Mouse (Mus musculus) C2C12 (cell line): ENCODE data around the gene Espn. TPM values are rescaled to one million over a fixed set of nuclear protein-coding genes. Genes with fewer than 3 reads are reported as not detected.

Experiments
- H3K27me3 ChIP-seq: one replicate; pipeline ENCODE4 v1.6.1; 2011; ENCODE audit not compliant: control insufficient read depth, insufficient read depth, insufficient read length
- H3K36me3 ChIP-seq: one replicate; pipeline ENCODE4 v1.6.1; 2011; ENCODE audit not compliant: control insufficient read depth, insufficient read depth
- H3K4me3 ChIP-seq: one replicate; pipeline ENCODE4 v1.5.1; 2011; ENCODE audit warnings: mild to moderate bottlenecking, control low read depth; ENCODE audit not compliant: poor library complexity, insufficient read depth, severe bottlenecking
- H3K79me2 ChIP-seq: one replicate; pipeline ENCODE4 v1.6.1; 2011; ENCODE audit not compliant: control insufficient read depth, insufficient read depth
- H3K79me3 ChIP-seq: one replicate; pipeline ENCODE4 v1.6.1; 2011; ENCODE audit warnings: low read depth, control low read depth
- H3ac ChIP-seq: one replicate; pipeline ENCODE3; 2011; ENCODE audit warnings: low read depth; ENCODE audit not compliant: control insufficient read depth, insufficient read length
- CEBPB ChIP-seq: IDR thresholded peaks from one replicate; pipeline ENCODE4 v1.6.1; 2011; ENCODE audit warnings: low read depth, mild to moderate bottlenecking, control low read depth, moderate library complexity
- CTCF ChIP-seq: IDR thresholded peaks from one replicate; pipeline ENCODE4 v1.5.1; 2011; ENCODE audit not compliant: control insufficient read depth, insufficient read depth, insufficient read length
- FOSL1 ChIP-seq: IDR thresholded peaks from one replicate; pipeline ENCODE4 v1.8.0; 2011; ENCODE audit warnings: mild to moderate bottlenecking, low read length; ENCODE audit not compliant: poor library complexity, insufficient read depth, severe bottlenecking
- MAX ChIP-seq: IDR thresholded peaks from one replicate; pipeline ENCODE4 v1.6.1; 2011; ENCODE audit warnings: mild to moderate bottlenecking, control low read depth
- MYOD1 ChIP-seq: IDR thresholded peaks from one replicate; pipeline ENCODE4 v1.6.1; 2011; ENCODE audit warnings: low read depth; ENCODE audit not compliant: control insufficient read depth, insufficient read length
- MYOG ChIP-seq: IDR thresholded peaks from one replicate; pipeline ENCODE4 v1.6.1; 2011; ENCODE audit not compliant: control insufficient read depth, insufficient read length; ENCODE audit errors: extremely low read depth
- USF1 ChIP-seq: IDR thresholded peaks from one replicate; pipeline ENCODE4 v1.6.1; 2011; ENCODE audit warnings: low read depth, mild to moderate bottlenecking, control low read depth, moderate library complexity
- polyA plus RNA-seq: library from polyadenylated mRNA; unstranded; fragments of >200 nt; fragmentation: generic; extraction: Trizol; gene quantifications from one replicate; pipeline ENCODE4 v1.2.1, GENCODE M21; 2012; ENCODE audit warnings: missing spikeins

Gene Espn
- polyA plus RNA-seq, 1 experiment = 0.97 TPM

GRCm38 (mm10) chr4:152096927-152097326 is 55.2 kb downstream of the Espn start:
- H3K27me3 ChIP-seq = no peaks in the 10 kb centered on the region
- H3ac ChIP-seq = no peak overlapping the region
- H3K4me3 ChIP-seq = no peak overlapping the region
- H3K36me3 ChIP-seq = no peaks in the 10 kb centered on the region
- H3K79me2 ChIP-seq = peaks cover 5% of the 10 kb centered on the region
- TF ChIP-seq CEBPB = no peak
- TF ChIP-seq CTCF = no peak
- no peak for TF ChIP-seq USF1
- TF ChIP-seq MYOD1 = no peak
- no peaks in the 10 kb centered on the region for H3K79me3 ChIP-seq

GRCm38 (mm10) chr4:152095937-152096910 is 55.9 kb downstream of the Espn start:
- Histone ChIP-seq H3K36me3 (no peaks in the 10 kb centered on the region), H3K27me3 (no peaks in the 10 kb centered on the region), H3K79me2 (peaks cover 5% of the 10 kb centered on the region), H3K4me3 (no peak overlapping the region), H3K79me3 (no peaks in the 10 kb centered on the region), H3ac (no peak overlapping the region)
- TF ChIP-seq FOSL1 (no peak), MYOD1 (no peak), USF1 (peak; percentile 11), CTCF (peak; percentile 95)

- TF ChIP-seq CTCF (no peak), FOSL1 (no peak), USF1 (no peak), MYOG (no peak), MYOD1 (no peak), MAX (no peak), CEBPB (no peak)
Observed at GRCm38 (mm10) chr4:152094233-152094632, 57.9 kb downstream of the Espn start.

GRCm38 (mm10) chr4:152092751-152093293 is 59.3 kb downstream of the Espn start:
- TF ChIP-seq MAX = no peak
- no peak for TF ChIP-seq USF1
- no peak for TF ChIP-seq MYOD1
- TF ChIP-seq FOSL1 = no peak
- no peak for TF ChIP-seq CEBPB
- TF ChIP-seq MYOG = no peak
- no peak for TF ChIP-seq CTCF
- Histone ChIP-seq H3K36me3 (no peaks in the 10 kb centered on the region), H3ac (peak overlapping the region; percentile 58), H3K79me2 (peaks cover 5% of the 10 kb centered on the region), H3K27me3 (no peaks in the 10 kb centered on the region), H3K79me3 (no peaks in the 10 kb centered on the region), H3K4me3 (no peak overlapping the region)

More at GRCm38 (mm10) chr4:152094233-152094632, 57.9 kb downstream of the Espn start:
- H3K27me3 ChIP-seq = no peaks in the 10 kb centered on the region
- H3K36me3 ChIP-seq = no peaks in the 10 kb centered on the region
- no peak overlapping the region for H3ac ChIP-seq
- H3K79me3 ChIP-seq = no peaks in the 10 kb centered on the region
- no peak overlapping the region for H3K4me3 ChIP-seq
- H3K79me2 ChIP-seq = peaks cover 5% of the 10 kb centered on the region

- H3ac ChIP-seq = no peak overlapping the region
- H3K36me3 ChIP-seq = no peaks in the 10 kb centered on the region
- H3K79me3 ChIP-seq = no peaks in the 10 kb centered on the region
- no peak overlapping the region for H3K4me3 ChIP-seq
- no peaks in the 10 kb centered on the region for H3K27me3 ChIP-seq
- TF ChIP-seq CTCF (no peak), MAX (no peak), CEBPB (no peak)
- H3K79me2 ChIP-seq = peaks cover 15% of the 10 kb centered on the region
Observed at GRCm38 (mm10) chr4:152090191-152090590, 62.0 kb downstream of the Espn start.
